Mouse (Mus musculus) kidney, embryonic 14.5 days (tissue): ENCODE data around the gene Slc22a22. TPM values are rescaled to one million over a fixed set of nuclear protein-coding genes. Genes with fewer than 3 reads are reported as not detected.
"Not testable (repeated sequence)": the region's sequence is repeated elsewhere in the genome, so short reads cannot be mapped to it uniquely, and the experiment has no call there.

Source experiments
- ATAC-seq: fragments of 200-750 bp; cut with Nextera tagmentation; 2 replicates; pipeline ENCODE4 v1.8.0; 2017; ENCODE audit warnings: moderate number of reproducible peaks, mild to moderate bottlenecking, moderate TSS enrichment, moderate library complexity; ENCODE audit not compliant: low FRiP score, low TSS enrichment
- H3K27ac ChIP-seq: fragments of 300-500 bp; sonication (generic); 2 replicates; pipeline ENCODE4 v1.5.1; 2014; ENCODE audit warnings: low read depth, mild to moderate bottlenecking, low read length, moderate library complexity, mixed read lengths
- H3K27me3 ChIP-seq: fragments of 300-500 bp; sonication (generic); 2 replicates; pipeline ENCODE4 v1.6.1; 2014; ENCODE audit warnings: mild to moderate bottlenecking, low read length; ENCODE audit not compliant: control insufficient read depth, insufficient read depth
- H3K36me3 ChIP-seq: fragments of 300-500 bp; sonication (generic); 2 replicates; pipeline ENCODE4 v1.6.1; 2014; ENCODE audit warnings: low read length, mixed read lengths; ENCODE audit not compliant: control insufficient read depth, insufficient read depth
- H3K4me1 ChIP-seq: fragments of 300-500 bp; sonication (generic); 2 replicates; pipeline ENCODE4 v1.6.1; 2014; ENCODE audit warnings: low read length, mixed read lengths; ENCODE audit not compliant: control insufficient read depth, insufficient read depth
- H3K4me2 ChIP-seq: fragments of 300-500 bp; sonication (generic); replicated peaks from 2 replicates; pipeline ENCODE4 v1.6.1; 2014; ENCODE audit warnings: low read depth, mild to moderate bottlenecking, low read length
- H3K4me3 ChIP-seq: fragments of 300-500 bp; sonication (generic); 2 replicates; pipeline ENCODE4 v1.5.1; 2014; ENCODE audit warnings: mild to moderate bottlenecking, low read length
- H3K9ac ChIP-seq: fragments of 300-500 bp; sonication (generic); 2 replicates; pipeline ENCODE4 v1.6.1; 2014; ENCODE audit warnings: low read depth, mild to moderate bottlenecking, low read length, moderate library complexity
- H3K9me3 ChIP-seq: fragments of 300-500 bp; sonication (generic); 2 replicates; pipeline ENCODE4 v1.6.1; 2016; ENCODE audit warnings: low read length; ENCODE audit not compliant: control insufficient read depth
- WGBS: fragments of 180-500 bp; shearing (Covaris S2); extraction: QIAGEN DNeasy Blood & Tissue Kit; methylation state at CpG from one replicate; pipeline ENCODE4 v1.1.7; 2014; 5-methylcytosine and 5-hydroxymethylcytosine counted together
- polyA plus RNA-seq: library from polyadenylated mRNA; unstranded; fragments of >200 nt; fragmentation: Nextera tagmentation; extraction: Ambion mirVana; gene quantifications from 2 replicates; pipeline ENCODE4 v1.2.1, GENCODE M21; 2014

Gene Slc22a22
- polyA plus RNA-seq, 1 experiment from 2014 or later = 0.41 TPM

DNA sequence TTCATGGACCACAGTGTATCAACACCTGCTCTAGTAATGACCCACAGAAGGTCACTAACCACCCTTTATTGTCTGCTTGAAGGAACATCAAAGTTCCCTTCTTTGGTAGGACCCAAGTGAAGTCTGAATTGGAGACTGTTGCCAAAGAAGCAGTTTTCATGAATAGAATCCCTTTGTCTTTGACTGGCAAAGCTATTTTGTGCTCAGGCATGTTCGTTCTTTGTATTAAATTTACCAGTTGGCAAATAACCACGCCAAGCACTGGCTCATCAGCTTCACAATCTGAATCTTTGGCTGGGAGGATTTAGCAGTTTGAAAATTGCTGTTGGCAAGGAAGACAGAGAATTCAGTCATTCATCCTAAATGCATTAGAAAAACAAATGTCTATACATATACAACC lies 160.9 kb downstream of the Slc22a22 start:
- no peak for ATAC-seq
- Histone ChIP-seq H3K27ac (no peak overlapping the region), H3K4me1 (no peaks in the 10 kb centered on the region), H3K9ac (no peak overlapping the region), H3K9me3 (no peaks in the 10 kb centered on the region), H3K4me2 (no peak overlapping the region), H3K27me3 (no peaks in the 10 kb centered on the region), H3K36me3 (no peaks in the 10 kb centered on the region), H3K4me3 (no peak overlapping the region)
- WGBS = 90% methylated on average over 2 of the region's 2 CpGs

DNA sequence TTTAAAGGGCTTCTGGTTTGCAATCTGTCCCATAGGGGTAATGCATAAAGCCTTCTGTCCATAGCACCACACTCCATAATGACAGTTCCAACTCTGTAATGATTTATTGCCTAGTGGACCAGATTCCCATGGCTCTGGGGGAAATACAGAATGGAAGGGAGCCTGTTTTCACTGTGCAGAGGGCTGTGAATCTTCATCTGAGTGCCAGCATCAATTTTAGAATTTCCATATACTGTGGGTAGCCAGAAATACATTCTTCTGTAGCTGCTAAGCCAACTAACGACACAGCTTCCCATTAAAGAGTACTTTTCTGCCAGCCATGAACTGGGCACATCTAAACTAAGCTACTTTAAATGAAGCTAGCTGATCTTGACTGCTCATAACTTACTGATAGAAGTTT lies 174.7 kb downstream of the Slc22a22 start:
- H3K27ac ChIP-seq = no peak overlapping the region
- H3K9me3 ChIP-seq = no peaks in the 10 kb centered on the region
- no peak overlapping the region for H3K4me3 ChIP-seq
- no peaks in the 10 kb centered on the region for H3K27me3 ChIP-seq
- no peak overlapping the region for H3K4me2 ChIP-seq
- no peak for ATAC-seq
- no peaks in the 10 kb centered on the region for H3K4me1 ChIP-seq
- WGBS = 91% methylated on average over 1 of the region's 1 CpGs
- H3K9ac ChIP-seq = no peak overlapping the region
- no peaks in the 10 kb centered on the region for H3K36me3 ChIP-seq

DNA sequence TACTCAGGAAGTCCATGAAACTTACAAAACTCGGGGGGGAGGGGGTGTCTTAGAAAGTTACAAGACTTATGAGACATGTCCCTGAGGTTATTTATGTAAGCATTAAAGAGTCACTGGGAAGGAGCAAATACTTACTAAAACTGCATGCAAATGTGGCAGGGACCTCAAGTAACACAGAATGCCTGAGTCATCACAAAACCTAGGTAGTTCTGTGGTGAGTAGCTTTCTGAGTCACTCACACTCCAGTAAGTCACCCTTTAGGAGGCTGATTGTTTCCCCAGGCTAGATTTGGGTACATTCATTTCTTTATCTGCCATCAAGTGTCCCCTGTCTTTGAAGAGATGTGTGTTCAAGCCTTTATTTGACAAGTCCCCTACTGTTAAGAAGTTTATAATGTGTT lies 198.9 kb downstream of the Slc22a22 start:
- no peaks in the 10 kb centered on the region for H3K36me3 ChIP-seq
- H3K4me3 ChIP-seq = no peak overlapping the region
- WGBS = 53% methylated on average over 1 of the region's 1 CpGs
- H3K27me3 ChIP-seq = no peaks in the 10 kb centered on the region
- H3K9ac ChIP-seq = no peak overlapping the region
- no peak overlapping the region for H3K4me2 ChIP-seq
- no peak overlapping the region for H3K27ac ChIP-seq
- ATAC-seq = no peak
- no peaks in the 10 kb centered on the region for H3K4me1 ChIP-seq
- H3K9me3 ChIP-seq = no peaks in the 10 kb centered on the region

DNA sequence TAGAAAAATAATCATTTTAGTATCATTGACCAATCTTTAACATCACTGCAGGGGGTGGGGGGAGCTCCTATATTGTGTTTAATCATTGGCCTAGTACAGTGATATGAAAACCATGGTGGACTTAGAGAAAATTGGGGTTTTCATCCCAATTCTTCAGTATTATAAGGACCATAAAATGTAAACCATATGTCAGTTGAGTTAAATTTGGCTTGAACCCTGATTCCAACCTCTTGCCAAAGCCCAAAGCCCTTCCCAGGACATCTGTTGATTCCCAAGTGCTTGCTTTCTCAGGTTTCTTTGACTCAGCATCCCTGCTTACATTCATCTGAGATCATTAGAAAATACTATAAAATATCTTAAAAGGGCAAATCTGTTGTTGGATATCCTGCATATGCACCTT lies 201.0 kb downstream of the Slc22a22 start:
- no peaks in the 10 kb centered on the region for H3K36me3 ChIP-seq
- H3K27ac ChIP-seq = no peak overlapping the region
- no peak overlapping the region for H3K9ac ChIP-seq
- no peaks in the 10 kb centered on the region for H3K4me1 ChIP-seq
- H3K4me3 ChIP-seq = no peak overlapping the region
- no peak overlapping the region for H3K4me2 ChIP-seq
- H3K27me3 ChIP-seq = no peaks in the 10 kb centered on the region
- H3K9me3 ChIP-seq = no peaks in the 10 kb centered on the region
- no peak for ATAC-seq

DNA sequence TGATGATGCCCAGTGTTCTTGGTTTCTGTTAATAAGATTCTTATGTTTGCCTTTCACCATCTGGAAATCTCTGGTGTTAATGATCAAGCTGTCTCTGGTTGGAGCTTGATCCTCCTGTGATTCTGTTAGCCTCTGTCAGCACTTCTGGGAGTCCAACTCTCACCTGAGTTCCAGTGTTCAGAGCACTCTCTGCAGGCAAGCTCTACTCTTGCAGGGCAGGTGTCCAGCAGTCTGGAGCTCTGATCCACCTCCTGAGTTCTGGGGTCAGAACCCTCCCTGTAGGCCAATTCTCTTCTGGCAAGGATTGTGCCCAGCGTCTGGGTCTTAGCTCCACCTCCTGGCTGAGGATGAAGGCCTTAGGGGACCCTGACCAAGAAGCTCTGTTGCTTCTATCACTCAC lies 237.4 kb downstream of the Slc22a22 start:
- H3K27me3 ChIP-seq, H3K9me3 ChIP-seq, H3K4me2 ChIP-seq, H3K4me1 ChIP-seq, ATAC-seq, H3K36me3 ChIP-seq, H3K27ac ChIP-seq, H3K9ac ChIP-seq, H3K4me3 ChIP-seq: not testable (repeated sequence)
- 95% methylated on average over 1 of the region's 1 CpGs for WGBS

DNA sequence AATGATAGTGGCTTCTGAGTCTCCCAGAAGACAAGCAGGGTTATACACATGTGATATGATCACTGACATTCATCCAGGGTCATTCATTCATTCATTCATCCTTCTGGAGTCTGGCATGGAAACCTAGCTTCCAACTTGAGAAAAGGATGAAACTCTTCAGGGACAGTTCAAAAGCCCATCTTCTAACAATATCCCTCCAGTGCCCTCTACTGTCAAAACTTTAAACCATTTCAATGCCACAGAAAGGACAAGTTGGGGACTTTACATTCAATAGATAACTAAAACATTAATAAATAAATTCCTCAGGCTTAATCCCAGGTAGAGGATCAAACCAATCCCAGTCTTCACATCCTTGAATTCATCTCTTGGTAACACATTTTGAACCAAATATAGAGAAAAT lies 247.0 kb downstream of the Slc22a22 start:
- no peak overlapping the region for H3K4me3 ChIP-seq
- H3K27me3 ChIP-seq = no peaks in the 10 kb centered on the region
- H3K27ac ChIP-seq = no peak overlapping the region
- no peaks in the 10 kb centered on the region for H3K9me3 ChIP-seq
- no peak for ATAC-seq
- H3K4me1 ChIP-seq = no peaks in the 10 kb centered on the region
- H3K4me2 ChIP-seq = no peak overlapping the region
- H3K9ac ChIP-seq = no peak overlapping the region
- H3K36me3 ChIP-seq = no peaks in the 10 kb centered on the region

DNA sequence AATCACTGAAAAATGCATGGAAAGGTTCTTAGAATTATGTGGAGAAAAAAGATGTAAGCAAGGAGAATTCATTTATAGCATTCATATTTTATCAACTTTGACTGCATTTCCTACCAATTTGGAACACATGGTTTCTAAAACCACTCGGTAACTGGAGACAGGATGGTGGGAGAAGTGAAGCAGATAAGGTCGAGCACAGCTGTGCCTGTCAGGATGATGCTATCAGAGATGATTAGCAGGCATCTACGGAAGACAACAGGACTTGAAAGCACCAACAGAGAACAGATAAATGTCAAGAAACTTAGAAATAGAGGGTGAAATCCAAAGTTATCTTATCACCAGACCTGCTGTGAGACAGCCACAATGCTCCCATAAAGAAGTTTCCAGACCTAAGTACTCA lies 272.1 kb downstream of the Slc22a22 start:
- Histone ChIP-seq H3K9ac (no peak overlapping the region), H3K27me3 (no peaks in the 10 kb centered on the region), H3K36me3 (no peaks in the 10 kb centered on the region), H3K27ac (no peak overlapping the region), H3K4me3 (no peak overlapping the region), H3K4me2 (no peak overlapping the region), H3K9me3 (no peaks in the 10 kb centered on the region), H3K4me1 (no peaks in the 10 kb centered on the region)
- 58% methylated on average over 3 of the region's 3 CpGs for WGBS
- no peak for ATAC-seq

DNA sequence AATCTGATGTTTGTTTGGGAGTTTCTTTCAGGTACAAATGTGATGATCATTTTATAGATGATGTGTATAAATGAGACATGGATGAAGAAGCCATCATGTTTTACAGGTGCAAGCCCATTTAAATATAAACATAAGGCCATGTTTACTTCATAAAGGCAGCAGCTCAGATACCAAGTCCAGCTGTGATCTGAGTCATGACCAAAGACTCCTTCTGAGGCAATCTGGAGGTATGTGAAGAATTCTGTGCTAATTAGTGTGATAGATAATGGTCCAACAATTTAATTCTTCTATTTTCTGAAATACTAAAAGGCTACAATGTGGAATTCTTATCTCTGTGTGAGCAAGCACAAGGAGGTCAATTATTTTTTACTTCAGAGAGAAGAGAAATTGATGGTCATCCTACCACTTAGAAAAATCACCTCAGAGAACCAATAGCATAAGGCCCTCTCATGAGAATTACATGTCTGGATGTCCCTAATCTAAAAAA lies 272.9 kb downstream of the Slc22a22 start:
- Histone ChIP-seq H3K36me3 (no peaks in the 10 kb centered on the region), H3K4me1 (no peaks in the 10 kb centered on the region), H3K9ac (no peak overlapping the region), H3K27ac (no peak overlapping the region), H3K4me2 (no peak overlapping the region), H3K4me3 (no peak overlapping the region), H3K9me3 (no peaks in the 10 kb centered on the region), H3K27me3 (no peaks in the 10 kb centered on the region)
- no peak for ATAC-seq
